Mouse (Mus musculus): Measurements from ENCODE around the gene Fam117a. TPM values are rescaled to one million over a fixed set of nuclear protein-coding genes. Genes with fewer than 3 reads are reported as not detected.
A peak's percentile ranks its signal among the peaks of the same experiment; 100 is the strongest.

Gene Fam117a
- 20.2 and 21.4 TPM in 2 replicates for total RNA-seq (2021)
- long read RNA-seq, experiment 1, transcript Fam117a-201 (8 exons, 2,317 nt): major isoform, 8 of 10 reads
- long read RNA-seq, experiment 1, partial matches to known transcripts: 1 of 10 reads
- long read RNA-seq, experiment 1, other reads (novel, unspliced or antisense): 1 of 10 reads
- long read RNA-seq, experiment 2, transcript Fam117a-201 (8 exons, 2,317 nt): major isoform, 7 of 10 reads
- long read RNA-seq, experiment 2, partial matches to known transcripts: 1 of 10 reads
- long read RNA-seq, experiment 2, other reads (novel, unspliced or antisense): 2 of 10 reads

DNA sequence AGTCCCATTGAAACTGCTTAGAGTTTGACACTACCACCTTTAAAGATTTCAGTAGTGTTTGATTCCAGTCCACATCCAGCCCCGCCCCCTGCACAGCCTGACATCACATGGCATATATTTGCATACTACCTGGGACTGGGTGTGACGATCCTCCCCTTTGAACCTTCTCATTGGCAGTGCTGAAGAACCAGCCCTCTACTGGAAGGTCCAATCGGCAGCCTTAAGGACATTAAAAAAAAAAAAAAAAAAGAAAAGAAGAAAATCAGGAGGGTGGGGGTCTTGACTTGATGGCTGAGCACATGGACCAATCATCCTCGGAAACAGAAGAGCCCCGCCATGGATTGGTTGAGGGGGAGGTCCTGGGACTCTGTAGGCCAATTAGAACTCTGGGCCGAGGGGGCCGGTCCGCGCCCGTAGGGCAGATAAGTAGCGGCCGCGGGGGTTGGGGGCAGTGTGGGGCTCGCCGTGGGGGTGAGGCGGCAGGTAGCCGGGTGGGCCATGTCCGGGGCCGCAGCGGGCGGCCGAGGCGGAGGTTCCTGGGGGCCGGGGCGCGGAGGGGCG lies at the start of gene Fam117a:
TSS of gene Fam117a (plus strand) at position 451 of the 561 bp plus-strand sequence.
- DNase-seq: peak; percentile 91

DNA sequence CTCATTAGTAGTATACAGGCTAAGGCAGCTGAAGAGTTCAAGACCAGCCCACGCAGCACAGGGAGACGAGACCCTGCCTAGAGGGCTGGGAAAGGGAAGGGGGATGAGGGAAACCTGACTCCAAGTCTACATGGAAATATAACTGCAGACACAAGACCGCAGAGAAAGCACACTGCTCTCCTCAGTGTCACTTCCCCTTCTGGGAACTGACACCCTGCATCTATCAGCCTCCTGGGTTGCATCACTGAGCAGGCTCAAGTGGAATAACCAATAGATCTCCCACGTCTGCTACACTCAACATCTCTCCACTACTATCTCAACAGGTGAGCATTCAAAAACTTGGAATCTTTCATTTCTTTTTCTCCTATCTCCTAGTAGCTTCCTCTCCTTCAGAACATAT lies 44.8 kb upstream of the Fam117a start:
- DNase-seq: no peak

DNA sequence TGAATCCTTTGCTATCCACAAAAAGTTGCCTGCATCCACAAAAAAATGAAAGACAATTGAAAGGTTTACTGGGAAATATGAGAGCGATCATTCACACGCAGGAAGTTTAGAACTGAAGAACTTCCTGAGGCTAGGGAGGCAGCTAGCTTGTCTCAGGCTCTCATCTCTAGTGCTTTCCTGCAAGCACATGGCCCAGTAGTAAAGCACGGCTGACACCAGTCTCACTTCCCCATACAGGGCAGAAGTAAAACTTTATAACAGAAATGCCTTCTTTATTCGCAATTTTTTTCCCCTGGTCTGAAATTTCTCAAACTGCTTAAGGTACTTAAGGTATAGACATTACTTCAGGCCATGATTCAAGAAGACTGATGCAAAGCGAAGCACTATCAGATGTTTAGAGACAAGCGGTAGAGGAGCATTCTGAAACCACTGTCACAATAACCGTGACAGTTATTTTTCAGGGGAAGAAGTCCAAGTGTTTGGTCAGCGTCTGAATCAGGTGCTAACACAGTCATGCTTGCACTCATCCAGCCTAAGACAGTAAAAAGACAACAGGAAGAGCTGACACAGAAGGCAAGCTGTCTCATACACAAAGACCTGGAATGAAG lies 43.7 kb upstream of the Fam117a start:
- no peak for DNase-seq

DNA sequence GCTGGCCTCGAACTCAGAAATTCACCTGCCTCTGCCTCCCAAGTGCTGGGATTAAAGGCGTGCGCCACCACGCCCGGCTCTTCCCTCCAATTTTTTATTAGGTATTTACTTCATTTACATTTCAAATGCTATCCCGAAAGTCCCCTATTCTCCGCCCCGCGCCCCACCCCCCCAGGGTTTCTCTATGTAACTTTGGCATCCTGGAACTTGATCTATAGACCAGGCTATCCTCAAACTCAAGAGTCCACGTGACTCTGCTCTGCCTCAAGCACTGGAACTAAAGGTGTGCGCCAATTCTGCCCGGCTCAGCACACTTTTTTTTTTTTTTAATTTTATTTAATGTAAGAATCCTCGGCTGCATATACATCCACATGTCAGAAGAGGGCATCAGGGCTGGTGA lies 41.1 kb upstream of the Fam117a start:
- no peak for DNase-seq

DNA sequence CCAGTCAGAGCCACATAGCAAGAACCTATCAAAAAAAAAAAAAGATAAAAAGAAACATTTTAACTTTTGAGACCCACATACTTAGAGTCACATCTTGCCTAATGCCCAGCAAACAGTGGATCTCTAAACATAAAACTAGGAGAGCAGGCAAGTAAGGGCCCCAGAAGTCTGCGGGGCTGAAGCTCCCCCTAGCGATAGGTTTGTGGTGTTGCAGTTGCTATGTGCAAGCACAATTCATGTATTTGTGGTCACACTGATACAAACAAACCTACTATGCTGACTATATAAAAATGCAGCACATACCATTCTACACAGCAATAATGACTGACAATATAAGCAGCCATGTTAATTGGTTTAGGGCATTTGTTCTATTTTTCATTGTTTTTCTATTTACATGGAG lies 38.7 kb upstream of the Fam117a start:
- peak; percentile 37 for DNase-seq

DNA sequence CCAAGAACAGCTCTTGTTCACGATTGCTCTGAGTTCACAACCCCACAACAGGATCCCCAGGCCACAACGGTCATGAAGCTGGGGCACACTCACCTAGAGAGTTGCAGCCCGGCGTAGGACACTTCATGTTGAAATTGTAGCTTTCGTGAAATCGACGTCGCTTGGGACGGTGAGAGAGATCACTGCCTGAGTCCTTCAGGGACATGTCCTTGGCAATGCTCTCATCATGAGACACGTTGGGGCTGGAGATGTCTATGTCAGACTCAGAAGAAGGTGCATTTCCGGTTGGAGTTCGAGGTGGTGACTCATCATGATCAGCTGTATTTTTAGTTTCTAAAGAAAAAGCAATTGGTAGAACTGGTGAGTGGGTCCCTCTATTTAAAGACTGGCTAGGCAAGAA lies 36.9 kb upstream of the Fam117a start:
- DNase-seq: peak; percentile 68

DNA sequence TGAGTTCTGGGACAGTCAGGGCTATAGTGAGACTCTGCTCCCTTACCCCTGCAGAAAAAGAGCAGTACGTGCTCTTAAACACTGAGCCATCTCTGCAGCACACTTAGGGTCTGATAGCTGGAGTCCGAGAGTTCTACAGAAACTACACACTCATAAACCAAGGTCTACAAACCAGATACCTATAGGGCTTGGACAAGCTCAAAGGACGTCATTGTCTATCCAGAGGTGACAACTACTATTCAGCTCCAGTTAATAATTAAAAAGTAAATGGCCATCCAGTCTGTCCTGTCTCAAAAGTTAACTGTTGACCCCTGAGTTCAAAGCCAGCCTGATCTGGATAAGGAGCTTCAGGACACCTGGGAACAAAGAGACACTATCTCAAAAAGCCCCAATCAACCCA lies 35.0 kb upstream of the Fam117a start:
- no peak for DNase-seq

DNA sequence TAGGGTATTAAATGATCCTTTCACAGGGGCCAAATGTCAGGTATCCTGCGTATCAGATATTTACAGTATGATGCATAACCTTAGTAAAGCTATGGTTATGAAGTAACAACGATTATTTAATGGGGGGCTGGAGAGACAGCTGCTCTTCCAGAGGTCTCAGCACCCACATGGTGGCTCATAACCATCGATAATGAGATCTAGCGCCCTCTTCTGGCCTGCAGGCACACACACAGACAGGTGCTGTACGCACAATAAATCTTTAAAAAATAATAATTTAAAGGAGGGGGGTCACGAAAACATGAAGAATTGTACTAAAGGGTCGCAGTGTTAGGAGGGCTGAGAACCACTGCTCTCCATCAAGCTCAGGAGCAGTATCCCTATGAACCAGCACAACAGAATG lies 31.2 kb upstream of the Fam117a start:
- no peak for DNase-seq

DNA sequence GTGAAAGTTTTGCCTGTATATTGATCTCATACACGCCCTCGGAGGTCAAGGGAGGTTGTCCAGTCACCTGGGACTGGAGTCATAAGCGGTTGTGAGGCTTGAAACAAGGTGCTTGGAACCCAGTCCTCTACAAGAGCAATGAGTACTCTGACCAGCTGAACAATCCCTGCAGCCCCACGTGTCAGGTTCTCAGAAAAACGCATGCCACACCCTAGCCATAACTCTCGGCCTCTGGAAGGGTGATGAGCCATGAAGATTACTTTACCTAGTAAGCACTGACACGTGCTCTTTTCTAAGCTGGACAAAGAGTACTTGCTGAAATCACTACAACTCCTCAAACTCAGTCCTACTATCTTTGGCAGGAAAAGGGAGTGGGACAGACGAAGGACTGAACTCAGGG lies 29.3 kb upstream of the Fam117a start:
- DNase-seq: no peak

DNA sequence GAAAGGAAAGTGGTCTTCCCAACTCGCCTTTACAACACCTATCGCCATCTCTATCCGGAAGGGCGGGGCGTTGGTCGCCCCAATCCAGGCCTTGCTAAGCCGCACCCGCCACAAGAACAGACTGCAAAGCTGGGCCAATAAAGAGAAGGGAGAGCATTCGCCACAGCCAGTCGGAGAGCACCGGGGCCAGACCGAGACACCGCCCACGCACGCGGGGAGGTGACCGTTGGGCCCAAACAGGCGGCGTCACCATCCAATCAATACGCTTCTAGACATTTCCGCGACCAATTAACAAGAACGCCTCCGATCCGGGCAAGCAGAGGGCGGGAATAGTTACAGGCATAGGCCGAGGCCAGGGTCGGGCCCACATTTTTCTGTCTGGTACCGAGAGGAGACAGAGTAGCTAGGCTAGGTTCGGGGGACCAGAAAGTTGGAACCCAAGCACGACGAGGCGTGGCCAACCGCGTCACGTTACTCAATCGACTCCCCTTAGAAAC lies 27.3 kb upstream of the Fam117a start:
- peak; percentile 98 for DNase-seq

DNA sequence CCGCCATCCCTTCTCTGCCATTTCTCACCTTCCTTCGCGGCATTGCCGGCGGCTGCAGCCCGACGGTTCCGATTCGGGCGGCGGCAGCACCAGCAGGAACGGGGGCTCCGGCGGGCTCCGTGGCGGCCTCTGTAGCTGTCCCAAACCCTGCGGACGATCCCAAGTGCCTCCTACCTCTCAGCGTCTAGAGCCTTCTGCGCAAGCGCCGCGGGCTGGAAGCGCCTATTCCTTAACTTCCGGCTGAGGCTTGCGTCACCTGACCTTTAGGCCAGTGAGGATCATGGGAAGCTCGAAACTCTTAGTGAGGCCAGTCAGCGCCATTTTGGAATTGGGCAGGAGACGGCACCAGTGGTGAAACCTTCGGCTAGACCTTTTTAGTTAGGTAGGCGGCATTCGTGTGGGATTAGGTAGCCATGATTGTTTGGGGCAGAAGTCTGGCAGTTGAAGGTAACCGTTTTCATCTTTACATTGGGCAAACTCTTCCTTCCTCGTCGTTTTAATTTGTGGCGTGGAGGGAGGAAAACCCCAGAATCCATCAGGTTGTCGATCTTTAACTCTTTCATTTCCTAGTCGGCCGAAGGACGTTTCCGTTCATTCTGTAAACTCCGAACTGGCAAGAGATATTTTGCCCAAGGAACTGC lies 26.7 kb upstream of the Fam117a start, which contains the start of gene Kat7:
TSS of gene Kat7 (minus strand) at position 240 of the 641 bp plus-strand sequence.
- peak; percentile 98 for DNase-seq

DNA sequence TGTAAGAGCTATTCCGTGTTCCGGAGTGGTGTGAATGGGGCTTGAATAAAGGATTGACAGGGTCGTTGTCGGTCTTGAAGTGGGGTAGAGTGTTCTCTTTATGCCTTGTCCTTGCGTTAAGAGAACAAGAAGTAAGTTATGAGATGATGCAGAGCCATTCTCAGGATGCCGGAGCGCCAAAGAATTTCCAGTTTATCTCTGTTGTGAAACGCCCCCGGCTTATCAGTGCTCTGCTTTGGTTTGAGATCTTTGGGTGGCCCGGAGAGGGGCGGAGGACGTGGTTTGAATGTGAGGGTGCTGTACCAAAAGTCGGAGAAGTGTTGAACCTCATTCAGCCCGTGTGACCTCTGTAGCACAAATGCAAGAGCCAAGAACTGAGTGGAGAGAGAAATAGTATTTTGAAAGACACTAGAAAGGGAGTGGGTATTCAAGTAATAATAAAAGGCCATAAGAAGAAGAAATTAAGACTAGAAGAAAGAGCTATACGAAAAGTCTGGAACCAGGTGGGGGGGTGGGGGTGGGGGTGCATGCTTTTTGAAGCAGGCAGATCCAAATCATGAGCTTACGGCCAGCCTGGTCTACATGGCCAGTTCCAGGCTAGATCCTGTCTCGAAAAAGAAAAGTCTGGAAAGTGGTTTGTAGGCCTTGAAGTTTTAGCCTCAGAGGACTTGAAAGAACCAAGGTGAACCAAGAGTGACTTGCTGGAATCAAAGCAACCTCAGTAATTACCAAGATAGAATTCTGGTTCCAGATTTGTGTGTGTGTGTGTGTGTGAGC lies 26.0 kb upstream of the Fam117a start:
- peak; percentile 38 for DNase-seq

DNA sequence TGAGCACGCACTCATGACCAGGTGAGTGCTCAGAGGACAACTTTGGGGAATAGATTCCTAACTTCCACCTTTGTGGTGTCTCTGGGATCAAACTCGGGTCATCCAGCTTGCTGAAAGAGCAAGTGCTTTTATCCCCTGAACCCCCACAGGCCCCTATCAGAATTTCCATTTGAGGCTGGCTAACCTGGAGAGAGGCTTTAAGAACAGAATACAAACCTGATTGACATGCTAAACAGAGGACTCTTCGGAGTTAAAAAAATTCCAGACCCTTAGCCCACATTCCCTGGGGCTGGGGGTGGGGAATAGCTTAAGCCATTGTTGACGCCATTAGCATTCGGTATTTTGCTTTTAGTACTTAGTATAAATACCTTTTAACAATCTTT lies 25.4 kb upstream of the Fam117a start:
- no peak for DNase-seq

DNA sequence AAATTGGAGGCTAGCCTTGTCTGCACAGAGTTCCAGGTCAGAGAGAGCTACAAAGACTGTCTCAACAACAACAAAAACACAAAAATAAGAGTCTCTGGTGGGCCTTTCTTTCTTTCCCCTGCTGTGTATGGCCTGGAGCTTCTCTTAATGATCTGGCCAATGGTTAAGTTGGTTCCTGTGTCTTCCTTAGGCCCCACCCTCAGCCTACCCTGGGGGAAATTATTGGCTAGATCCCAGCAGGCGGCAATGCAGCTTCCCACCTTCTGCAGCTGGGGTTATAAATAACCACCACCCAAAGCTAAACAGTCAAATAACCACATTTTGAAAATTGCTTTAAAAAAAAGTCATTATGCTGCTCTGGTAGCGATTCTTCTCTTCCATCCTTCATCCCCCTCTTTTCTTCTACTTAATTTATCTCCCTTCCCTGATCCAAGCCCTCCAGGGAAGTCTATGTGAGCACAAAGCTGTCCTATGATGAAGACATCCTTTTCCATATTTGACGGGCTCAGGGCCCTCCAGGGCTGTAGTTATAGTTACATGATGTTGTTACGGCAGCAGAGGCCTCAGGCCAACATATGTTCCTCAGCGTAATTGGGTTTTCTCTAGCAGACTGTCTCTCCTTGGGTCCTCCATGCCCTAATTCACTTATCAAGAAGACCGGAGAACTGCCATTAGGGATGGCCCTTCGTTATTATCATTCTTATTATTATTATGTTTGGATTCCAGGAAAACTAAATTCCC lies 21.4 kb upstream of the Fam117a start:
- no peak for DNase-seq

DNA sequence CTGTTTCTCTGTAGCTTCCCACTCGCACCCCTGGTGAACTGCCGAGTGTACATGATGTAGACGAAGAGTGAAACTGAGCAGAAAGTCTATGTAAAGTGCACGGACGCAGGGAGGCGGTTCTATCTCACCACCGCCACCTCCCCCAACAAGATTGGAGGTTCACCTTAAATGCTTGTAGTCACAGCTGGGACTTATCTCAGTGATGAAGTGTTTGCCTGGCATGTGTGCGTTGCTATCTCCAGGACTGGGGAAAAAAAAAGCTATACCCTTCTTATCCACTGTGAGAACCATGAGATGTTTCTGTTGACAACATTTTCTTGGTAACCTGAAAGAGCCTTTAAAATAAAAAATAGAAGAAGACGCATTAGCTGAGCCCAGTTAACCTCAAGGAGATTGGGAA lies 18.7 kb upstream of the Fam117a start:
- no peak for DNase-seq

DNA sequence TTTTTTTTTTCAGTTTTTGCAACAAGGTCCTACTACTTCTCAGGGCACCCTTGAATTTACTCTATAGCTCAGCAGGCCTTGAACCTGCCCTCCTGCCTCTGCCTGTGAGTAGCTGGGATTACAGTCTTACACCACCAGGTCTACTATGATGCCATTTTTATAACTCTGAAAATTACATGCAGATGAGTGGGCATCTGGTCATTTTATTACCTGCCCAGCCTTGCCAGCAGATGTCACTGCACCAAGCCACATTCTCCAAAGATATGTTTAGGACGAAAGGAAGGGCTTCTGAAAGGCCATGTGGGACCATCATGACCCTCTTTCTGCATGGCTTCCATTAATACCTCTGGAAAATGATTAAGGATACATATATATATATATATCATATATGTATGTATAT lies 17.3 kb upstream of the Fam117a start:
- no peak for DNase-seq

DNA sequence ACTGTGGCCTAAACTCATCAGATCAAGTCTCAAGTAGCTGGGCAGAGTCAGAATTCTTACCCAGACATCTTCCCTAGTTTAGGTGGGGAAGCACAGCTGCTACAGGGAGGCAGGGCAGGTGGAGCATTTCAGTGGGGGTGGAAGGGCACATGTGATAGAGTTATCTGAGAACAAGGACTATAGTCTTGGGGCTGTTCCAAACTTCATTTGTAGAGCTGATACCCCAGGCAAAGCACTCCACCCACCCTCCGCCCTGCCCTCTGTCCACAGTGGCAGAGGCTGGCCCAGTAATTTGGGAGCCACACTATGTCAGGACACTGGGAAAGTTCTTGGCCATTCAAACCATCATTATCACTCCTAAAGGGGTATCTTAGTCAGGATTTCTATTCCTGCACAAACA lies 16.8 kb upstream of the Fam117a start:
- DNase-seq: no peak

DNA sequence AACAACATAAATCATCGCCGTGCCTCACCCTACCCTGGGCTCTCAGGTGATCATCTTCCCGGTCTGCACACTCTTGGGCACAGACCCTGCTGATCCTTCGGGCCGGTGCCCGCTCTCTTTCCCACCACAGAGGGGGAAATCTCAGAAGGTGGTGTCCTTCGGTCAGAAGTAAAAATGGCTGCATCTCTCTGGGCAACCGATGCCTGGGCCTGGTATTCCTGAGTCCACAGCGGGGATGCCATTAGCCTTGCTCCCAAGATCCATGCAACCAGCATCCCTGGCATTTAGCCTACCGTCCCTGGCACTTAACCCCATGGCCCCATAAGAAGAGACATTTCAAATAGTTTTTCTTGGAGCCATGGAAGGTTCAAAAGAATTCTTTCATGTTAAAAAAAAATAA lies 12.6 kb upstream of the Fam117a start:
- DNase-seq: no peak

DNA sequence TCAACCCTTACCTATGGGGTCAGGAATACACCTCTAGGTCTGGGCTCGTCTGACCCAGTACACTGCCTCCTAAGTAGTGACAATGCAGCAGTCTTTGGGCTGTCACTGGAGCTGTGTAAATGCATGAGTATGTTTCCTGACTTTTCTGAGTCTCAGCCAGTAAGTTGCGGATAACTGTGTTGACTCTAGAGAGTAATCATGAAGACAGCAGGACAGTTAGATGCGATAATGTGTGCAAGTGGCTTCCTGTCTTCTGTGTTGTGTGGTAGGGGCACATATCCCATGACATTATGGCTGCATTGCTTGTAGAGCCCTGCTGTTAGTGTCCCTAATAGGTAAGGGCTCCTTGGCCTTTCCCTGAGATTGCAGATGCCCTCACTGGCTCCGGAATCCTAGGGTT lies 11.0 kb upstream of the Fam117a start:
- no peak for DNase-seq

DNA sequence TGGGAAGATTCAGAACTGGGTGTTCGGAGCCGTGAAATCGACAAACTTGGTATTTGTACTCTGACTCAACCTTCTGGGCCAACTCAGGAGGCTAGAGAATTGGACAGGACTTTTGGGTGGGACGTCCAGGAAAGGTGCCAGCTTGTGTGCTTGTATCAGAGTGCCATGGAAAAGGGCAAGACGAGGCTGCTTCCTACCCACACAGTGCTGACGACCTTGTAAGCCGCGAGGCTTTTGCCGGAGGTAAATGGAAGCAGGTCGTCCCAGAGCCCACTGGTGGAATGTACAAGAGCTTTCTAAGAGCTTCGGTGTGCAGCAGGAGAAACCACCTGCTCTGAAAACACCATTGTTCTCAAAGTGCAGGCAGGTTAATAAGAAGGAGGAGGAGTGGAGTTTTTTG lies 10.6 kb upstream of the Fam117a start:
- peak; percentile 18 for DNase-seq

DNA sequence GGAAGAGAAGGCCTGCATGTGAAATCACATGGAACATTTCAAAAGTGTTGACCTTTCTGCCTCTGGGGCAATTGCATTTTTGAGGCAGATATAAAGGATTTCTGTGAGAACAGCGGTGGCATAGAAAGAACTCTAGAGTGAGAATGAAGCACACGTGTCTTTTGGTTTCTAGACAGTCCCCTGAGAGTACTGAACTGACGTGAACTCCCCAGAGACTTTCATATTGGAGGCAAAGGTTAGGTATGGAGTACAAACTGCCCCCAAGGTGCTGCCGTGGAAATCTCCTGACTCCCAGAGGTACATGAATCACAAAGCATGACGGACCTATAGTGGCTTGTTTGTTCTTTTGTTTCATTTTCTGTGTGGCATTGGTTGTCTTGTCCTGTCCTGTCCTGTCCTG lies 8.2 kb upstream of the Fam117a start:
- peak; percentile 48 for DNase-seq

DNA sequence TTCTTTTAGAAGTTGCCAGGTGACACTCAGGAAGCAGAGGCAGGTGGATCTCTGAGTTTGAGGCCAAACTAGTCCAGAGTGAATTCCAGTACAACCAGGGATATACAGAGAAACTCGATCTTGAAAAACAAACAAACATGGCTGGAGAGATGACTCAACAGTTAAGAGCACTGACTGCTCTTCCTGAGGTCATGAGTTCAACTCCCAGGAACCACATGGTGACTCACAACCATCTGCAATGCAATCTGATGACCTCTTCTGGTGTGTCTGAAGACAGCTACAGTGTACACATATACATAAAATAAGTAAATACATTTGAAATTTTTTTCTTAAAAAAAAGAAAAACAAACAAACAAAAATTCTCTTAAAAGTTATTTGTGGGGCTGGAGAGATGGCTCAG lies 6.2 kb upstream of the Fam117a start:
- no peak for DNase-seq
